Mouse (Mus musculus): ENCODE results near the gene C1ra. TPM values are rescaled to one million over a fixed set of nuclear protein-coding genes. Genes with fewer than 3 reads are reported as not detected.
A peak's percentile ranks its signal among the peaks of the same experiment; 100 is the strongest.
"Not testable (repeated sequence)": the region's sequence is repeated elsewhere in the genome, so short reads cannot be mapped to it uniquely, and the experiment has no call there.

C1ra gene
- 10 to 100 TPM; 11.8 to 14.8 TPM for total RNA-seq (2021)
- long read RNA-seq, experiment 1, transcript C1ra-201 (11 exons, 2,981 nt), result major isoform, 17 of 21 reads
- long read RNA-seq, experiment 1, partial matches to known transcripts, result 4 of 21 reads
- long read RNA-seq, experiment 1, other reads (novel, unspliced or antisense), result 0 of 21 reads
- long read RNA-seq, experiment 2, transcript C1ra-201 (11 exons, 2,981 nt), result major isoform, 24 of 29 reads
- long read RNA-seq, experiment 2, partial matches to known transcripts, result 0 of 29 reads
- long read RNA-seq, experiment 2, other reads (novel, unspliced or antisense), result 5 of 29 reads

GRCm38 (mm10) chr6:124512355-124512836 is at the start of gene C1ra:
Gene C1ra (plus strand): TSS chr6:124512405.
- DNase-seq (ENCODE audit: low spot score in 2 of 2), result peak in 1 of 2 experiments; percentile 55

GRCm38 (mm10) chr6:124463881-124464291 is 48.3 kb upstream of the C1ra start:
- DNase-seq (ENCODE audit: low spot score in 2 of 2), result no peak

- peak in 1 of 2 experiments; percentile 54 for DNase-seq (ENCODE audit: low spot score in 2 of 2)
Measured at GRCm38 (mm10) chr6:124464305-124465271, 47.6 kb upstream of the C1ra start, which contains the start of gene Clstn3. Gene Clstn3 (minus strand): TSS chr6:124464794.

- DNase-seq (ENCODE audit: low spot score in 2 of 2), result no peak
Measured at GRCm38 (mm10) chr6:124465299-124465698, 46.9 kb upstream of the C1ra start.

- DNase-seq (ENCODE audit: low spot score in 2 of 2), result no peak
Measured at GRCm38 (mm10) chr6:124465729-124466128, 46.5 kb upstream of the C1ra start.

GRCm38 (mm10) chr6:124471121-124471520 is 41.1 kb upstream of the C1ra start:
- DNase-seq (ENCODE audit: low spot score in 2 of 2), result no peak

- not testable (repeated sequence) for DNase-seq (ENCODE audit: low spot score in 2 of 2)
Measured at GRCm38 (mm10) chr6:124471783-124472638, 40.2 kb upstream of the C1ra start.

- DNase-seq (ENCODE audit: low spot score in 2 of 2), result peak; percentile 44 to 51
Measured at GRCm38 (mm10) chr6:124472801-124473200, 39.4 kb upstream of the C1ra start.

GRCm38 (mm10) chr6:124474621-124475020 is 37.6 kb upstream of the C1ra start:
- no peak for DNase-seq (ENCODE audit: low spot score in 2 of 2)

GRCm38 (mm10) chr6:124475335-124476075 is 36.7 kb upstream of the C1ra start:
- DNase-seq (ENCODE audit: low spot score in 2 of 2), result not testable (repeated sequence)

- no peak for DNase-seq (ENCODE audit: low spot score in 2 of 2)
Measured at GRCm38 (mm10) chr6:124476216-124476615, 36.0 kb upstream of the C1ra start.

- DNase-seq (ENCODE audit: low spot score in 2 of 2), result no peak
Measured at GRCm38 (mm10) chr6:124476796-124477195, 35.4 kb upstream of the C1ra start.

- DNase-seq (ENCODE audit: low spot score in 2 of 2), result no peak
Measured at GRCm38 (mm10) chr6:124477221-124477655, 35.0 kb upstream of the C1ra start.

- no peak for DNase-seq (ENCODE audit: low spot score in 2 of 2)
Measured at GRCm38 (mm10) chr6:124477922-124478651, 34.1 kb upstream of the C1ra start.

GRCm38 (mm10) chr6:124478874-124479572 is 33.2 kb upstream of the C1ra start:
- no peak for DNase-seq (ENCODE audit: low spot score in 2 of 2)

- no peak for DNase-seq (ENCODE audit: low spot score in 2 of 2)
Measured at GRCm38 (mm10) chr6:124479573-124479930, 32.7 kb upstream of the C1ra start.

GRCm38 (mm10) chr6:124480295-124480694 is 31.9 kb upstream of the C1ra start:
- DNase-seq (ENCODE audit: low spot score in 2 of 2), result no peak

- peak in 1 of 2 experiments; percentile 60 for DNase-seq (ENCODE audit: low spot score in 2 of 2)
Measured at GRCm38 (mm10) chr6:124481571-124481970, 30.6 kb upstream of the C1ra start.

GRCm38 (mm10) chr6:124483831-124484230 is 28.4 kb upstream of the C1ra start:
- not testable (repeated sequence) for DNase-seq (ENCODE audit: low spot score in 2 of 2)
